Mouse (Mus musculus) hindlimb bud, embryonic 11.5 days (tissue): ENCODE measurements around the gene Bag5.
"Not testable (repeated sequence)": the region's sequence is repeated elsewhere in the genome, so short reads cannot be mapped to it uniquely, and the experiment has no call there.

Experiments
- DNase-seq: peaks from one replicate; pipeline ENCODE4 v3.0.0-alpha.2; 2012; ENCODE audit warnings: low read depth, low spot score; ENCODE audit errors: extremely low spot score

Bag5 gene

GRCm38 (mm10) chr12:111677421-111677820 lies 35.6 kb downstream of the Bag5 start:
- no peak for DNase-seq

DNA sequence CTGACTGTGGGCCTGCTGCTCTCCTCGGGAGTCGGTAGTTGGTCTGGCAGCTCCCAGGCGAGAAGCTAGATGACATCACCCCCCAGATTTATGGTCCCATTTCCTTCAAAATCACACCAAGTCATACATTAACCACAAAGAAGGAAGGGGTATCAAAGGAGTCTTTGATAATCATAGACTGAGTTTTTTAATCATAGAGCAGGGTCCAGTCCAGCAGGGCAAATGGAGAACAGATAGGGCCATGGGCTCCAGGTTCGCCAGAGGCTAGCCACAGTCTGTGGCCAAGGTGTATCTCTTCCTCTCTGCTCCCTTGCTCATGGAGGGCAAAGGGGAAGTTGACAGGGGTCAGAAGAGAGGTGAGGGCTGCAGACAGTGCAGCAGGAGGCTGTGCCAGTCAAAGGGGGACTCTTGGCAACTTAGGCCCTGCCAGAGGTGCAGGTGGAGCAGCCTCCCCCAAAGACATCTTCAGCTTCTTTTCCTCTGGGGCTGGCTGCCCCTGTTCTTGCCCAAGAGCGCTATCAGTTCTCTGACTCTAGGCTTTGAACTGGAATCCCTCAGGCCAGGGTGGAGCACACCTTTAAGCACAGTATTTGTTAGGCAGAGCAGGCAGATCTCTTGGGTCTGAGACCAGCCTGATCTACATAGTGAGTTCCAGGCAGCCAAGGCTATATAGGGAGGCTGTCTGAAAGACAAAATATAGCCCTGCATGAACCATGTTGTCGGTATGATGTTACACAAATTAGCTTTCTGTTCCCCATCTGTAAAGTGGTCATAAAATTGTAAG lies 37.1 kb downstream of the Bag5 start:
- no peak for DNase-seq

DNA sequence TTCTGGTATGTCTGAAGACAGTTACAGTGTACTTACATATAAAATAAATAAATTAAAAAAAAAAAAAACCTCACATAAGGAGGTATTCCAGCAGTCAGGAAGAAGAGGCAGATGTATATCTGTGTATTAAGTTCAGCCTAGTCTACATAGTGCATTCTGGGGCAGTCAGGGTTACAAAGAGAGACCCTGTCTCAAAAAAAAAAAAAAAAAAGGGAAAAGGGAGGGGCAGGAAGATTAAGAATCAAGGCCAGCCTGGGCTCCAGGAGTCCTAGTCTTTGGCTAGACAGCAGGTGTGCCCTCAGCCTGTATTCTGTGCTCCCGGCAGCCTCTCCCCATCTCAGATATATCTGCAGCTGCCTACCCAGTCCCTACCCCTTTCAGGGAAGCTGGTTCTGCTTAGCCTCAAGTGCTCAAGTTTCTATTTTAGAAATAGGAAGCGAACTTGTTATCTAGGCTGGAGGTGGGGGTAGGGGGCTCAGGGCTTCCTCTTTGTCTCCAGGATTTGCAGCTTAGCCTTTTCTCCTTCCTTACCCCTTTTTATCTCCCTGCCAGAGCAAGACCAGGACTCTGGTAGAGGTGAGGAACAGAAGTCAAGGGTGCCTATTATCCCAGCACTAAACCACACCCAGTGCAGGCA lies 38.1 kb downstream of the Bag5 start:
- no peak for DNase-seq

- no peak for DNase-seq
These were observed 40.5 kb downstream of the Bag5 start for GRCm38 (mm10) chr12:111672581-111672980.

- DNase-seq = no peak
These were observed 40.9 kb downstream of the Bag5 start, which contains the start of gene Ckb for GRCm38 (mm10) chr12:111672176-111672575. Ckb (minus strand) TSS chr12:111672338.

DNA sequence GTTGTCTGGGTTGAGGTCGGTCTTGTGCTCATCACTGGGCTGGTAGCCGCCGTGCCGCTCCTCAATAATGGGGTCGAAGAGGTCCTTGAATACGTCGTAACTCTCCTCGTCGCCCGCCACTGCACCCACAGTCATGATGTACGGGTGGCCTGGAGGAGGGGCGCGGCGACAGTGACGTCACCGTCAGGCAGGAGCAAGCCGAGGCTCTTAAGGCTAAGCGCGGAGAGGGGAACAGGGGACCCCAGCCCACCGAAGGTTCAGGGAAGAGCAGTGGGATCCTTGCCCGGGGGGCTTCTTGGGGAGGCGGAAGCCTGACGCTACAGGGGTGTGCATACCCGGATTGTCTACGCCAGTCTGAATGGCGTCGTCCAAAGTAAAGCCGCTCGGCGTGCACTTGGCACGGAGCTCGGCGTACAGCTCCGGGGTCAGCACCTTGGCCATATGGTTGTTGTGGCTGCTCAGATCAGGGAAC lies 41.6 kb downstream of the Bag5 start:
- no peak for DNase-seq

- DNase-seq = no peak
These were observed 42.1 kb downstream of the Bag5 start for GRCm38 (mm10) chr12:111670976-111671375.

DNA sequence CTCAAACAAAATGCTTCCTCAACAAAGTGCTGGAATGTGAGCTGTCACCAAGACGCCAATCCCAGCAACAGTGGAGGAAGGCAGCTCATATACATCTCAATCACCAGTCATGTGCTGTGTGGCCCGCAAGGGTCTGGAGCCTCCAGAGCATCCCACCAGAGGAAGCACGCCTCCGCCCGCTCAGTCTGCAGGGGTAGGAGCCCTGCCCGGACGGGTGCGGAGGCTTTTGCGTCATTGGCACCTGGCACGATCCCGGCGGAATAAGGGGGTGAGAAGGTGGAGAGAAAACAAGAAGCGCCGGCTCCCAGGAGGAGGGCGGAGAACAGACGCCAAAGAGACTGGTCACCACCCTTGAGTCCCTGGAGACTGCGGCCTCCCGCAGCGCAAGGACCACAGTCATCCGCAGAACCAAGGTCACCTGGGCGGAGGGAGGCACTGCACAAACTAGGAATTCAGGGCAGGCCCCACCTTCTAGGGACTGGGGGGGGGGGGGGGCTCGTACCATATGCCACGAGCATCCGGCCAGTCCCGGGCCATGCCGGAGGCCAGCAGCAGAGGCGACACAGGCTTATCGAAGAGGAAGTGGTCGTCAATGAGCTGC lies 42.6 kb downstream of the Bag5 start:
- DNase-seq = no peak

DNA sequence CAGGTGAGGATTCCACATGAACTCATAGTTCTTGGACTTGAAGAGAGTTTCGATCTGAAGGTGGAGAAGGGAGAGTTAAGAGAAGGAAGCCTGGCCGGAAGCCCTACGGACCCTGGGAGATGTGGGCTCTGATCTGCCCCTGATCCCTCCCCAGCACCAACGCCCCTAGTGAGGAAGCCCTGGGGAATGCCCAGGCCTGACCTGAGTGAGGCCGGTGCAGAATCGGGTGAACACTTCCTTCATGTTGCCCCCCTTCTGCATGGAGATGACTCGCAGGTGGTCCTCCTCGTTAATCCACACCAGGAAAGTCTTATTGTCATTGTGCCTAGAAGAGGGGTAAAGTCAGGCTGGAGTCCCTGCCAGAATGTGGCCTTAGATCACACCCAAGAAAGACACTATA lies 43.1 kb downstream of the Bag5 start:
- no peak for DNase-seq

DNA sequence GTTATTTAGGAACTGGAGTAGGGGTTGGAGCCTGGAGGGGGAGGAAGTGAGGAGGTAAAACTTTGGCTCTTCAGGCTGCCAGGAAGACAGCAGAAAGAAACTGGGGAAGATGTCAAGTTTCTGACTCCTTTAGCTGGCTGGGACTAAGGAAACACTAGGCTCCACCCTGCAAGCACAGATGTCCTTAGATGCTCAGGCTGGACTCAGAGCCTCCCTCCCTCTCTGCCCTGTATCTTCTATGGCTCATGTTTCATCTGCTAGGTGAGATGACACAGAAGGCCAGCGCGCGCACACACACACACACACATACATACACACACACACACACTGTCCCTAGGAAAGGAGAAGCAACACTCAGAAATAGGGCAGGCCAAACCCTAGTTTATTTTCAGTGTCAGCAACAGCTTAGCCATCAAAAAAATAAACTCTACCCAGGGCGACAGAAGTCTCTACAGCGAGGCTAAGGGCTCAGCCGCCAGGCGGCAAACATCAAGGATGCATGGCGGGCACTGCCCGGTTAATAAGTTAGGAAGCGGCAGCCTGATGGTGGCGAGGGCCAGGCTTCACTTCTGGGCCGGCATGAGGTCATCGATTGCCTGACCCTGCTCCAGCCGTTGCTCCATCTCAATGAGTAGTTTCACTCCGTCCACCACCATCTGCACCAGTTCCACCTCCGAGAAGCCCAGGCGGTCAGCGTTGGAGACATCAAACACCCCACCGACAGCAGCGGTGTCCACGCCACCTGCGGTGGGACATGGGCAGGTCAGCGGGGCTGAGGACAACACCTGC lies 43.9 kb downstream of the Bag5 start:
- DNase-seq = no peak

GRCm38 (mm10) chr12:111668457-111668912 lies 44.6 kb downstream of the Bag5 start:
- peak; percentile 86 for DNase-seq

- DNase-seq = no peak
These were observed 45.6 kb downstream of the Bag5 start for GRCm38 (mm10) chr12:111667421-111667820.

DNA sequence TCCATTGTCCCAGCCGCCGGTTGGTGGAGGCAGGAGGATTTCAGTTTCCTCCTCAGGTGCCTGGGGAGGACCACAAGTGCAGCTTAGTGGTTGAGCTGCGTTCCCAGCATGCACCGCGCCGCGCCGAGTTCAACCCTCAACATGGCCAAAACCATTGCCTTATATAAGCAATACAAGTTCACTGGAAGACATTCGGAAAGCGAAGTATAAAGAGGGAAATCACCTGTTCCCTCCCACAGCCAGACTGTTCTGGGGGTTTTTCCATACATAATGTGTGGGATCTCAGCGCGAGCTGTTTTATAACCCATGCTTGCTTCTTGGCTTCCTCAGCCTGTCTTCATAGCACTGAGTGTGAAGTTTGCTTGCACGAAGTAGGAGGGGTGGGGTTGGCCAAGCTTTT lies 46.7 kb downstream of the Bag5 start:
- DNase-seq = no peak

- no peak for DNase-seq
These were observed 47.8 kb downstream of the Bag5 start for GRCm38 (mm10) chr12:111665041-111665880.

- DNase-seq = no peak
These were observed 48.9 kb downstream of the Bag5 start for GRCm38 (mm10) chr12:111664144-111664634.

DNA sequence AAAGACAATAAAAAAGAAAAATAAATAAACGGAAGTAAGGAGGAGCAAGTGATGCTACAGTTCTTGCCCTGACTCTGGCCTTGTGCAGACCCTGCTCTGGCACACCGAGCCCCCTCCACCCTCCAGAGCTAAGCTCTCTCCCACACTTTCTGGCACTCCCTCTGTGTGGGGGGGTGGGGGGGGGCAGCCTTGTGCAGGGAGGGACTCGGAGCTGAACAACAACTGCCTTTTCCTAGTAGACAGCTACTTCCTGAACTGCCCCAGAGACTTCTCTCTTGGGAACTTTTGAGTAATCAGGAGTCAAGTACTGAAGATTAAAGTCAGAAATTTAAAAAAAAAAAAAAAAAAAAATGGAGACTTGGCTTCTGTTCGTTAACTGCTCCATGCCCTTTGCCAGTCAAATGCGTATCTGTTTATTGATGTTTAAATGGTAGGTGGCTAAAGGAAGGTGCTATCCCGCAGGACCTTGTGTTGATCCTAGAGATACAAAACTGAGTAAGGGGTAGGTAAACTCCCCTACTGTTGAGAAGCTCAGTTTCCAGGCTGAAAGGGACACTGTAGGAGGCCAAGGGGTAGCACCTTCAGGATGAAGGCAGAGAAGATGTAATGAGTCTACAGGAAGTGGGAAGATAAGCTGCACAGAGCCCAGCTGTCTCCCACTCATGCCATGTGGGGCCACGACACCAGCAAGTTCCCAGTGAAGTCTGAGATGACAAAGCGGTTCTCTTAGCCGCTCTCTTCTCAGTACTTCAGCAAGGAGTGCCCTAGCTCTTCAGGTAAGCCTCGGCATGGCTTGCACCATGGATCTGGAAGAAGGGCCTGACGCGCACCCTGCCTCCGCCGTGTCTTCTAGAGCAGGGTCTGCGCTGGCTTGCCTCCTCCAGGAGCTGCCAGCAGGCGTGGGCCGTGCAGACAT lies 49.6 kb downstream of the Bag5 start:
- DNase-seq = no peak

- DNase-seq = not testable (repeated sequence)
These were observed 51.5 kb downstream of the Bag5 start for GRCm38 (mm10) chr12:111661554-111661953.

GRCm38 (mm10) chr12:111660628-111661027 lies 52.4 kb downstream of the Bag5 start:
- DNase-seq = no peak
